Mouse (Mus musculus) heart, adult 2 months (tissue): ENCODE measurements at regions not wholly inside any gene's neighbourhood (a gene's known extent, or its start where the extent isn't known, plus 50 kb on each side); places are given as distances from the start of the nearest gene placed in this dataset.

Experiments used
- DNase-seq, 2 experiments: peaks; one replicate each; pipeline ENCODE4 v3.0.0; 2021
- H3K27ac ChIP-seq: fragments of 200-600 bp; 2 replicates; pipeline ENCODE4 v1.8.1; 2022
- H3K27me3 ChIP-seq: fragments of 200-500 bp; 2 replicates; pipeline ENCODE4 v1.6.1; 2012; ENCODE audit warnings: mild to moderate bottlenecking, low read length, inconsistent platforms, mixed read lengths; ENCODE audit not compliant: control insufficient read depth, insufficient read depth
- H3K36me3 ChIP-seq: fragments of 200-500 bp; 2 replicates; pipeline ENCODE4 v1.6.1; 2012; ENCODE audit warnings: low read length, inconsistent platforms; ENCODE audit not compliant: control insufficient read depth, insufficient read depth
- H3K4me1 ChIP-seq: fragments of 200-500 bp; 2 replicates; pipeline ENCODE4 v1.6.1; 2011; ENCODE audit warnings: low read length; ENCODE audit not compliant: control insufficient read depth, insufficient read depth
- H3K4me3 ChIP-seq: fragments of 200-600 bp; 2 replicates; pipeline ENCODE4 v1.8.1; 2022
- H3K79me2 ChIP-seq: fragments of 200-500 bp; replicated peaks from 2 replicates; pipeline ENCODE4 v1.6.1; 2012; ENCODE audit warnings: mild to moderate bottlenecking, inconsistent platforms, low read length, moderate library complexity, mixed read lengths; ENCODE audit not compliant: control insufficient read depth, insufficient read depth
- H3K9ac ChIP-seq: fragments of 200-500 bp; 2 replicates; pipeline ENCODE4 v1.6.1; 2012; ENCODE audit warnings: low read depth, mild to moderate bottlenecking, control low read depth, inconsistent platforms, low read length, mixed read lengths
- CTCF ChIP-seq: fragments of 200-600 bp; IDR thresholded peaks from 2 replicates; pipeline ENCODE4 v1.8.1; 2022; ENCODE audit warnings: antibody characterized with exemption, mild to moderate bottlenecking, moderate library complexity
- EP300 ChIP-seq: fragments of 200-500 bp; IDR thresholded peaks from 2 replicates; pipeline ENCODE4 v1.6.1; 2011; ENCODE audit warnings: low read depth, low read length, control low read depth; ENCODE audit not compliant: insufficient read depth
- POLR2A ChIP-seq: fragments of 200-500 bp; IDR thresholded peaks from 2 replicates; pipeline ENCODE4 v1.6.1; 2011; ENCODE audit warnings: mild to moderate bottlenecking, low read depth, low read length, control low read depth; ENCODE audit not compliant: insufficient read depth
- WGBS: fragments of 180-500 bp; shearing (Covaris S2); methylation state at CpG from one replicate; pipeline ENCODE4 v1.1.7; 2018; 5-methylcytosine and 5-hydroxymethylcytosine counted together
- intact Hi-C: fragments of 180-260 bp; cut with DNase I; formaldehyde crosslinking; loops from one replicate; pipeline ENCODE4 v1.15.1; 2025

- H3K79me2 ChIP-seq = no peaks in the 10 kb centered on the region
- no peaks in the 10 kb centered on the region for H3K27me3 ChIP-seq
- no peaks in the 10 kb centered on the region for H3K36me3 ChIP-seq
- intact Hi-C loops = loop anchor here (5.0 to 10.0 kb wide), 2 partner anchors 66 to 378 kb away; no protein-coding TSS in a partner anchor
- H3K9ac ChIP-seq = no peak overlapping the region
- no peak for DNase-seq
- no peak for TF ChIP-seq POLR2A
- TF ChIP-seq CTCF = no peak
- no peak for TF ChIP-seq EP300
- 64% methylated on average over 3 of the region's 3 CpGs for WGBS
- H3K4me1 ChIP-seq = no peaks in the 10 kb centered on the region
- H3K27ac ChIP-seq = no peak overlapping the region
- no peak overlapping the region for H3K4me3 ChIP-seq
Observed at GRCm38 (mm10) chr6:84473171-84473570, 120.5 kb downstream of the Cyp26b1 start.

DNA sequence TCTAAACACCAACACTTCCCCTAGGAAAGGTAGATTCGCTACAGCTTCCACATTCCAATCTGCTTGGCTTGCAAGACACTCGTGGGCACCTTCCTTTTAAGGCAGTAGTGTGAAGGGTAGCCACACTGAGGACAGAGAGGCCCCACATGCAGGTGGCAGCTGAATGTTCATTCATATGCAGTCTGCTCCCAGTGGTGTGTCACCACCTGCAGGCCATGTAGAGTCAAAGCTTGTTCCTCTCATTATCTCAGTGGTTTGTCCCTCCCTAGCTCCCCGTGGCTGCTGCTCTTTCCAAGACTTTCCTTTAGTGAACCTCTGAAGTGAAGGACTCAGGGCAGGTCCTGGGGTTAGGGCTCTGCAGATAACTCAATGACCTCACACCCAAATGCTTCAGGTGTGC lies 121.4 kb downstream of the Cyp26b1 start:
- Histone ChIP-seq H3K9ac (no peak overlapping the region), H3K27ac (no peak overlapping the region), H3K79me2 (no peaks in the 10 kb centered on the region), H3K36me3 (no peaks in the 10 kb centered on the region), H3K4me3 (no peak overlapping the region), H3K27me3 (no peaks in the 10 kb centered on the region), H3K4me1 (no peaks in the 10 kb centered on the region)
- no peak for DNase-seq
- TF ChIP-seq CTCF (peak; percentile 62), POLR2A (no peak), EP300 (no peak)
- WGBS = 26% methylated on average over 3 of the region's 3 CpGs
- intact Hi-C loops = loop anchor here (5.0 to 10.0 kb wide), 2 partner anchors 65 to 377 kb away; no protein-coding TSS in a partner anchor

DNA sequence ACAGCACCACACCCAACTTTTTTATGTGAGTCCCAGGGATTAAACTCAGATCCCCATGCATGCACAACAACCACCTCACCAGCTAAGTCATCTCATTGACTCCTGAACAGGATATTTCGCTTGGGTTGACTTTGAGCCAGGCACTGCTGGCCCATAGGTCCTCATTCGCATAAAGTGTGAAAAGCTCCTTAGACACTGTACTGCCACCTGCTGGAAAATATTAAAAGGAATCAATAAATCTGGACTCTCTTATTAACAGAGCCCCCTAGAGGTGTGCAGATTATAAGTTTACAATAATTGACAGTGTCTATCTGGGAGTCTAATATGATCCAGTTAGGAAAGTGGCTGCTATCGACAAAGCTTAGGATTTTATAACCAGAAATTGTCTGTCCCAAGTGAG lies 126.4 kb downstream of the Cyp26b1 start:
- Histone ChIP-seq H3K79me2 (no peaks in the 10 kb centered on the region), H3K36me3 (no peaks in the 10 kb centered on the region), H3K4me3 (no peak overlapping the region), H3K4me1 (no peaks in the 10 kb centered on the region), H3K9ac (no peak overlapping the region), H3K27ac (no peak overlapping the region), H3K27me3 (no peaks in the 10 kb centered on the region)
- TF ChIP-seq POLR2A = no peak
- peak; percentile 49 for TF ChIP-seq CTCF
- no peak for TF ChIP-seq EP300
- WGBS = 79% methylated on average over 3 of the region's 3 CpGs
- intact Hi-C loops = no loop called here
- DNase-seq = no peak

GRCm38 (mm10) chr6:84466223-84466622 lies 127.5 kb downstream of the Cyp26b1 start:
- Histone ChIP-seq H3K4me3 (no peak overlapping the region), H3K27me3 (no peaks in the 10 kb centered on the region), H3K4me1 (no peaks in the 10 kb centered on the region), H3K27ac (no peak overlapping the region), H3K9ac (no peak overlapping the region), H3K36me3 (no peaks in the 10 kb centered on the region), H3K79me2 (no peaks in the 10 kb centered on the region)
- intact Hi-C loops = no loop called here
- no peak for TF ChIP-seq POLR2A
- TF ChIP-seq CTCF = no peak
- TF ChIP-seq EP300 = no peak
- no peak for DNase-seq
- 79% methylated on average over 7 of the region's 7 CpGs for WGBS

GRCm38 (mm10) chr6:84465596-84465995 lies 128.1 kb downstream of the Cyp26b1 start:
- no peak overlapping the region for H3K27ac ChIP-seq
- no peak overlapping the region for H3K9ac ChIP-seq
- no peaks in the 10 kb centered on the region for H3K79me2 ChIP-seq
- whole genome bisulfite sequencing = 75% methylated on average over 5 of the region's 5 CpGs
- TF ChIP-seq EP300 (no peak), POLR2A (no peak), CTCF (no peak)
- intact Hi-C loops = no loop called here
- H3K27me3 ChIP-seq = no peaks in the 10 kb centered on the region
- no peak overlapping the region for H3K4me3 ChIP-seq
- H3K36me3 ChIP-seq = no peaks in the 10 kb centered on the region
- H3K4me1 ChIP-seq = no peaks in the 10 kb centered on the region
- no peak for DNase-seq

- 82% methylated on average over 7 of the region's 7 CpGs for WGBS
Observed at GRCm38 (mm10) chr6:84463592-84464367, 129.9 kb downstream of the Cyp26b1 start.

More at GRCm38 (mm10) chr6:84463592-84464367, 129.9 kb downstream of the Cyp26b1 start:
- Histone ChIP-seq H3K36me3 (no peaks in the 10 kb centered on the region), H3K27me3 (no peaks in the 10 kb centered on the region), H3K4me3 (no peak overlapping the region), H3K9ac (no peak overlapping the region), H3K27ac (no peak overlapping the region), H3K4me1 (no peaks in the 10 kb centered on the region), H3K79me2 (no peaks in the 10 kb centered on the region)
- DNase-seq = no peak
- TF ChIP-seq CTCF (no peak), EP300 (no peak), POLR2A (no peak)
- intact Hi-C loops = no loop called here
